Mouse (Mus musculus) liver, adult 2 months (tissue): ENCODE measurements at regions not wholly inside any gene's neighbourhood (a gene's known extent, or its start where the extent isn't known, plus 50 kb on each side); places are given as distances from the start of the nearest gene placed in this dataset.

Experiments used
- CTCF ChIP-seq: fragments of 200-500 bp; IDR thresholded peaks from 2 replicates; pipeline ENCODE4 v1.5.1; 2011; ENCODE audit warnings: low read depth, low read length, control low read depth
- POLR2A ChIP-seq: fragments of 200-500 bp; IDR thresholded peaks from 2 replicates; pipeline ENCODE4 v1.6.1; 2011; ENCODE audit warnings: low read length, control low read depth; ENCODE audit not compliant: insufficient read depth; ENCODE audit errors: extremely low read depth

GRCm38 (mm10) chr17:10012161-10012560 lies 307.5 kb downstream of the Qk start:
- TF ChIP-seq POLR2A, result no peak
- TF ChIP-seq CTCF, result no peak
